Mouse (Mus musculus): ENCODE data around the gene Llgl2.
A peak's percentile ranks its signal among the peaks of the same experiment; 100 is the strongest.

Llgl2 gene

DNA sequence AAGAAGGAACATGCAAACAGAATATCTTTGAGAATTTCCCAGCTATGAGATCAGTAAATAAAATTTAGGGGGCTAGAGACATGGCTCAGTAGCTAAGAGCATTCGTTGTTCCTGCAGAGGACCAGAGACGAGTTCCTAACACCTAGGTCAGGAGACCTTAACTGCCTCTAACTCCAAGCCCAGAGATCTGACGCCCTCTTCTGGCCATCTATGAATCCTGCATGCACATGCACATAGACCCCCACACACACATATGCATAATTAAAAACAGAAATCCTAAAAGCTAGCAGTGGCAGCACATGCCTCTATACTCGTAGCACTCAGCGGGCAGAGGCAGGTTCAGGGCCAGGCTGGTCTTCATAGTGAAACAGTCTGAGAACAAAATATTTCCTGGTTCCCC, 52.6 kb downstream of the Llgl2 start:
- no peak for DNase-seq (ENCODE audit: low spot score in 2 of 2)

DNA sequence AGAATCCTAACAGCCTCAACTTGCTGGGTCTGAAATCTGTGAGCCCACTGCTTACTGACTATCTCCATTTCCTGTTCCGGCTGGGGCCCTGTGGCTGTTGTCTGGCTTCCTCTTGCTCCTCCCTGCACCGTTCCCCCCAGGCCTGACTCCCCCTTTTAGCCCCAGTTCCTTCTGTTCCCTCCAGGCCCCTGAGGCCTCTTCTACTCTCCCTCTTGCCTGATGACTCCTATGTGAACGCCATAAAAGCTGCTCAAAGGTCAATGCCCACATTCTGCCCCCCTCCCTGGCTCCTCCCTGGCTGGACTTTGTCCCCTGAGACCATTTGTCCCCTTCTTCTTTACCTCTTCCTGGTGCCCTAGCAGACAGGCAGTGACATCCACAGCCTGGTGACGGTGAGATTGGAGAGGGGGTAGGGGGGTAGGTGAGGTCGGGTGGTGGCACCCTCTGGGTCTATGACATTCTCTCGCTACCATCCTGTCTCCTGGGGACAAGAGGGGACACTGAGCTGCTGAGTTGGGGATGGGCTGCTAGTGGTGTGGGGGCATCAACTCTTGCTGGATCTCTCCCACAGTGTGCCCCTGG, 53.4 kb downstream of the Llgl2 start:
- DNase-seq (ENCODE audit: low spot score in 2 of 2), result no peak

DNA sequence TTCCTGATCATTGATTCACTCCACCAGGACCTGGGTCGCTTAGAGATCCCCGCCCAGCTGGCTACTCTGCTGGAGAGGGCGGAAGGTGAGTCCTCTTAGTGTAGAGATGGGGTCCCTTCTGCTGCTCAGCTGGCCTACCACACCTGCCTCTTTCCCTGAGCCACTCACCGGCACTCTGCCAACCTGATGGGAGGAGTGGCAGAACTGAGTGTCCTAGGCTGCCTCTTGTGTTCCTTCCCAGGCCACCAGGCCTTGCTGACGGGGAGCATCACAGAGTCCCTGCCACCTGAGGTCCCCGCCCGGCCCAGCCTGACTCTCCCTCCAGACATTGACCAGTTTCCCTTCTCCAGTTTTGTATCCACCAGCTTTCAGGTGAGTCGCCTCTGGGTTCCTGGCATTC, 54.2 kb downstream of the Llgl2 start:
- DNase-seq (ENCODE audit: low spot score in 2 of 2), result no peak

DNA sequence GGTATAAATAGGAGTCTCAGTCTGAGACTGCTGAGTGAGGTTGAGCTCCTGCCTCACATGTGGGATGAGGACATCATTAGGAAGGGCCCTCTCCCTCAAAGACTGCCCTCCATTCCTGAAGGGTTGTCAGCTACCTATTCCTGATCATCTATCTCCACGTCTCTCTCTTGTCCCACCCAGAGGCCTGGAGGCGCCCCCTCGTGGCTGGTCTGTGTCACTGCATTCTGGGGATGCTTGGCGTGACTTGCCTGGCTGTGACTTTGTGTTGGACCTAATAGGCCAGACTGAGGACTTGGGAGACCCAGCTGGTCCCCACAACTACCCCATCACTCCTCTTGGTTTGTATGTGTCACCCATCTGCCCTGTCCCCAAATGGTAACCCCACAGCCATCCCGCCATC, 57.2 kb downstream of the Llgl2 start:
- DNase-seq (ENCODE audit: low spot score in 2 of 2), result no peak

DNA sequence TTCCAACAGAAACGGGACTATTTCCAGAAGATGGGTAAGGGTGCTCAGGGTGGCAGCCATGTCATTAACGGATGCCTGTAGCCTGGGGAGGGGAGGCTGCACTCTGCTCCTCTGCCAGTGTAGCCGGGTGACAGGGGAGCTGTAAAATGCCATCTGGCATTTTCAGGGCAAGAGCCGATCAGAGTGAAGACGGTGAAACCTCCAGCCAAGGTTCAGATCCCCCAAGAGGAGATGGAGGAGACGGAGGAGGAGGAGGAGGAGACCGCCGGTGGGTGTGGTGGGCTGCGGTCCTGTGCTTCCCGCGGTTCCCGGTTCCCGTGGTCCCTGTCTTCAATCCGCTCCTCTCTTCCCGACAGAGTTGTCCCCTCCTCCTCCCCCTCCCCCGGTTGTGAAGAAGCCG, 59.4 kb downstream of the Llgl2 start:
- DNase-seq (ENCODE audit: low spot score in 2 of 2), result no peak

DNA sequence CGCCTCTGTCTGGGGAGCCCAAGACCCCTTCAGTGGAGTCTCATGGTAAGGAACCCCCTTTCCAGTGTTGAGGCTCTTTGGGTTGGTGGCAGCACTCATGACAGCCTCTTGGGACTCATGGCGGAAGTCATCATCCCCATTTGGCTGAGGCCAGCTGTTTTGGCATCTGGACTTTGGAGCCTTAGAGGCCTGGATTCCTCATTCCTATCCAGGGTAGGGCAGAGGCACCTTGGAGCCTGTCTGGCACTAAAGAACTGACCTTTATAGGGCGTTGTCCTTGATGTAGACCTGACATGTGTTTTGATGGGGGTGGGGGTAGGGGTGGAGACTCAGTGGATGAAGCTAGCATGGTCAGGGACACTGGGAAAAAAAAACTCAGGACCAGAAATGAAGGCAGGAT, 60.5 kb downstream of the Llgl2 start:
- DNase-seq (ENCODE audit: low spot score in 2 of 2), result no peak

DNA sequence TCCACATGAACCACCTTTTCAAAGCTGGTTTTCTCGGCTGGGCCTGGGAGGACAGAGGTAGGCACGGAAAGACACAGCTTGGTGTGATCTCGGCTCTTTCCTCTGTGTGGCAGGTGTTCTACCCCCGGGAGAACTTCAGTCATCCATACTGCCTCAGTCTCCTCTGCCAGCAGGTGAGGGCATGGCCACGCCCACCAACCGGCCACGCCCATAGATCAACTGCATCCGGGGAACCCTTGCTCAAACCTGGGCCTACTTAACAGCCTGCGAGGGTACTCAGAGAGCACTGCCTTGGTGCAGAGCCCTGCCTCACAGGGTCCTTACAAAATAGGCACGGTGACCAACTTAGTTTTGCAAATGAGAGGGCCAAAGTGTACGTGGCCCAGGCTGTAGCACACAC, 61.4 kb downstream of the Llgl2 start:
- no peak for DNase-seq (ENCODE audit: low spot score in 2 of 2)

DNA sequence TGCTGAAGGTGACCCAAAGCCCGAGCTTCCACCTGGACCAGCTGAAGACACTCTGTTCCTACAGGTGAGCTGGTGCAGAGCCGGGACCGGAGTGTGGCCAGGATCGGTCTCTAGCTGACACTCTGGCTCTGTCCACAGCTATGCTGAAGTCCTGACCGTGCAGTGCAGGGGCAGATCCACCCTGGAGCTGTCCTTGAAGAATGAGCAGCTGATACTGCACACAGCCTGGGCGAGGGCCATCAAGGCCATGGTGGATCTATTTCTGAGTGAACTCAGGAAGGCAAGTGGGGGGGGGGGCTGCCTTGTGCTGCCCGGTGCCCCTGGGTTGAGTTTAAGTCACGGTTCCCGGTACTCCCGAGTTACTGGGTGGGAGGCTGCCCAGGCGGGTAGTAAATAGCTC, 62.6 kb downstream of the Llgl2 start:
- no peak for DNase-seq (ENCODE audit: low spot score in 2 of 2)

DNA sequence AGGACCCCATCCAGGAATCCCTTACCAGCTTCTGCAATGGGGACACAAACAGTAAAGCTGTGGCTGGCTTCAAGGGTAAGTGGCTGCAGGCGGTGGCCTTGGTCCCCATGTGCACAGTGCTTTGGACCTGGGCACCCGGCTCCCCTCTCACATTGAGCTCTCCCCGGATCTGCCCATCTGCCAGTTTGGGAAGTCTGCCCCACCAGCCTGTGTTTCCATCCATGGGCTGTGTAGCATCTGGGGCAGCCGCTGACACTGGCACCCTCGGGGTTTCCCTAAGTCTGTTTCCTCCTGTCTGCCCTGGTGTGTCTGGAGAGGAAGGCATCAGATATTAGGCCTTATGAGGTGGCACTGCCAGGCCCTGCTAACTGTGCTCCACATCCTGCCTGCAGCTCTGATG, 64.2 kb downstream of the Llgl2 start:
- no peak for DNase-seq (ENCODE audit: low spot score in 2 of 2)

DNA sequence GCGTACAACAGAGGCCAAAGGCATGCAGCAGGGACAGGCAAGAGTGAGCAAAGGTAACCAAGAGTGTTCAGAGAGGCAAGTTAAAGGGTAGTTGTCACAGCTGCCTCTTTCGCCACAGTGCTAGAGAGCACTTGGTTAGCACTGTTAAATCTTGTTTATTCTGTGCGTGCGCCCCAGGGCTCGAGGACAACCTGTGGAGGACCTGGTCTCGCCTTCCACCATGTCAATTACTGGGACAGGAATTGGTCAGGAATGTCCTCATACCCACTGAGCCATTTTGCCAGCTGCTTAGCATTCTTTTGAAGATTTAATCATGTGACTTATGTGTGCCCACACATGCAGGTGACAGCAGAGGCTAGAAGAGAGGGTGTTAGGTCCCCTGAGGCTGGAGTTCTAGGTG, 65.3 kb downstream of the Llgl2 start:
- no peak for DNase-seq (ENCODE audit: low spot score in 2 of 2)

DNA sequence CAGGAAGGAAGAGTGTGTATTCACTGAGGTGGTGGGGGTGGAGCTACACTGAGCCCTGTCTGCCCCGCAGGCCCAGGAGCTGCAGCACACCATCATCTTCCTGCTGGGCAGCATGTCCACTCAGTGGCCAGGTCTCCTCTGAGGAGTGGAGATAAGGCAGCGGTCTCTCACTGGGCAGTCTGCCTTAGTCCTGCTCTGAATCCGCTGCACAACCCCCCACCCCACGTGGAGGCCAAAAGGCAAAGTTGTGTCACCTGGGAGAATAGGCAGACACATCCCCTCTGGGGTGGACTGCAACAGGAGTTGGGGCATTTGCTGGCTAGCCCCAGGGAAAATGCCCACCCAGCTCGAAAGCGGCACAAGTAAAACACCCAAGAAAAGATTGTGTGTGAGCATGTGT, 68.4 kb downstream of the Llgl2 start:
- no peak for DNase-seq (ENCODE audit: low spot score in 2 of 2)

DNA sequence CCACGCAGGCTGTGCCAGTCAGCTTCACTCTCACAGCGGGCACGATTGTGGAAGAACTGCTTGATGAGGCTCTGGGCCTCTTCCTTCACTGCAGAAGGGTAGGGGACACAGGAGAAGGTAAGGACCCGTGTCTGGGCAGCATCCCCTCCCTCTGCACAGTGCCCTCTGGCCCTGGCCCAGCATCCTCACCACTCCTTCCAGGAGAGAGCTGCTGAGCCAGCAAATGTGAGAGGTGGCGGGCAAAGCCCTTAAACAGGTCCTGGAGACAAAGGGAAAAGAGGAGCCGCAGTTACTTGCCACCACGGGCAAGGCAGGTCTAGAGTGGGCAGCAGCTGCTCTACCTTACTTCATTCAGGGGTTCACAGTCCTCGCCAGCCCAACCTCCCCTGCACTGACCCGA, 69.2 kb downstream of the Llgl2 start:
- DNase-seq (ENCODE audit: low spot score in 2 of 2), result no peak

DNA sequence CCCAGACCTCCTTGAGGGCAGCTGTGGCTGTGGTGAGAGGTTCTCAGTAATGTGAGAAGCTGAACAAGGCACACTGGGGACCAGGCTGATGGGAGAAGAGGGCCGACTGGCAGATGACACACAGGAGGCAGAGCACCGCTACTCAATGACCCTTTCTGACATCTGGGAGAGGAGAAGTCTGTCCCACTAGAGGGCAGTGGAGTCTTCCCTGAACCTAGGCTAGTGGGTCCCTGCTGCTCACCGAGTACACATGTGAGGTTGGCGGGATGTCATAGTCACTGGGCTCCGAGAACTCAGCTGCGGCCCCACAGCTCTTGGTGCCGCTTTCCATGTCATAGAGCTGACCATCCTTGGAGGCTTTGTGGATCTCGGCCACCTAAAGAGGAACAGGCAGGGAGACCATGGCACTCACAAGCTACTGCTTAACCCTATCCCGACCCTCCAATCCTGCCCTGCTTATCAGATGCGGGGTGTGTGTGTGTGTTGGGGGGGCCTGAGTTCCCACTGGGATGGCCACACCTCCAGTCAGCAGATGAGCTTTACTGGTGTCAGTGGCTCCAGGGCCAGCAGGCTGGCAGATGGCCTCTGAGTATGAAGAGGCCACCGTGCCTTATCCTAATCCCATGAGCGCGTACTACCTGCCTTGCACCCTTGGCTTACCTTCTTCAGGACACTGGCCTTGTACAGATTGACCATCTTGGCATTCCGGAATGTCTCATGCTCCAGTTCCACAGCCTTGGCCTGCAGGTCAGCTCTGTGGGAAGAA, 71.1 kb downstream of the Llgl2 start:
- DNase-seq (ENCODE audit: low spot score in 2 of 2), result no peak

DNA sequence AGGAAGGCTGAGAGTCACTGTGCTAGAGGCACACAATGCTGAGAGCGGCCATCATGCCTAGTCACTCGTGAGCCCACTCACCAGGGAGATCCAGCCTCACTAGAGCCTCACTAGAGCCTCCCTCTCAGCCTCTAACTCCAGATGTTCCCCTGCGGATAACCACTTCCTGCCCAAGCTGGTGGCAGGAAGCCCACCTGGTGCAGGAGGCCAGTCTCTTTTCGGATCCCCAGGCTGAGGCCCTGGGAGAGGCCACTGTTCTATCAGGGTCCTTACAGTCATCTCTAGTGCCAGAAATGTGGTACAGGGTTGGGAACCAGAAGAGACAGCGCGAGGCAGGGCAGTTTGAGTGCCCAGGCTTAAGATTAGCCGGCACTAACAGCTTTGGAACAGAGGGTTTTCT, 74.6 kb downstream of the Llgl2 start:
- no peak for DNase-seq (ENCODE audit: low spot score in 2 of 2)

DNA sequence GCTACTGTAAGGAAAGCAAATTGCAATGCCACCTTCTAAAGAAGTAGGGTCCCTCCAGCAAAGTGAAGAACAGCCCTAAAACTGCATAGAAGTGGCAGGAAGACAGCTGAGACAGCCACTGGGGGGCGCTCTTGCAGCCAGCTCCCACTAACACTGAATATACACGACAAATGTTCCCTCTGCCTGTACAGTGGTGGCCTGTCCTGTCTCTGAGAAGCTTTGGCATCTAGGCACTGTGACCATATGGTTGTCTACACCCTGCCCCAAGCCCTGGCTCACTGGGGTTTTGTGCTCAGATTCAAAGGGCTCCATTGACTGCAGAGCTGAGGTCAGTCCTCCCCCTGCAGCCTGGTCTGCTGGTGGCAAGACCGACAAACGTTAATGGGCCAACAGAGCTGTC, 75.0 kb downstream of the Llgl2 start:
- DNase-seq (ENCODE audit: low spot score in 2 of 2), result peak; percentile 29 to 57

DNA sequence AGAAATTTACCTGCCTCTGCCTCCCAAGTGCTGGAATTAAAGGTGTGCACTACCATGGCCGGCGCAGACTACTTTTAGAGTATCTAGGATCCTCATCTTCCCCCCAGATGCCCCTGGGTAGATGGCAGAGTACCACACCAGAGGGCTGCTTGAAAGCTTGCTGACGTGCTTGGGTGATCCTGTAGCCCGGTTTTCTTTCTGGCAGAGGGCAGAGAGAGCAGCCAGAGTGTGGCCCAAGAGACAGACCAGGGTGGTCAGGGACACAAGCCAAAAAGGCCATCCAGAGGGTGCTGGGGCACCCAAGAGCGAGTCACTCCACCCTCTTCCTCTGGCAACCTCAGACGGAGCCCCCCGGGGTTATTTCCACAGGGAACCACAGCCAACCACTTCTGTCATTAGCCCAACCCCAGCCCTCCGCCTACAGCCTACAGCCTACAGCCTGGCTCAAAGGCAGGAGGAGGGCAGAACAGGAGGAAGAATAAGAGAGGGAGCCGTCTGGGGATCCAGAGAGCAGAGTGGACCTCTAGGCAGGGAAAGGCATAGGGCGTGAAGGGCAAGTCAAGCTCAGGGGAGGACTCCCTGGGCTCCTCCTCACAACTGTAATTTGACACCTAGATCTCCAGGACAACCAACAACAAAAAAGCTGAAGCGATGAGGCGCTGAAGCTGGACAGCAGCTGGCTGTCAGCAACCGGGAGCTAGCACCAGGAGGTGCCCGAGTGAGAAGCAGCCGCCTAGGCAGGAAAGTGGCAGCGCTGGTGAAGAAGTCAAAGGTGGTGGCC, 75.8 kb downstream of the Llgl2 start, which contains the start of gene Smim5:
TSS of gene Smim5 (plus strand) at position 481 of the 781 bp plus-strand sequence.
- no peak for DNase-seq (ENCODE audit: low spot score in 2 of 2)

DNA sequence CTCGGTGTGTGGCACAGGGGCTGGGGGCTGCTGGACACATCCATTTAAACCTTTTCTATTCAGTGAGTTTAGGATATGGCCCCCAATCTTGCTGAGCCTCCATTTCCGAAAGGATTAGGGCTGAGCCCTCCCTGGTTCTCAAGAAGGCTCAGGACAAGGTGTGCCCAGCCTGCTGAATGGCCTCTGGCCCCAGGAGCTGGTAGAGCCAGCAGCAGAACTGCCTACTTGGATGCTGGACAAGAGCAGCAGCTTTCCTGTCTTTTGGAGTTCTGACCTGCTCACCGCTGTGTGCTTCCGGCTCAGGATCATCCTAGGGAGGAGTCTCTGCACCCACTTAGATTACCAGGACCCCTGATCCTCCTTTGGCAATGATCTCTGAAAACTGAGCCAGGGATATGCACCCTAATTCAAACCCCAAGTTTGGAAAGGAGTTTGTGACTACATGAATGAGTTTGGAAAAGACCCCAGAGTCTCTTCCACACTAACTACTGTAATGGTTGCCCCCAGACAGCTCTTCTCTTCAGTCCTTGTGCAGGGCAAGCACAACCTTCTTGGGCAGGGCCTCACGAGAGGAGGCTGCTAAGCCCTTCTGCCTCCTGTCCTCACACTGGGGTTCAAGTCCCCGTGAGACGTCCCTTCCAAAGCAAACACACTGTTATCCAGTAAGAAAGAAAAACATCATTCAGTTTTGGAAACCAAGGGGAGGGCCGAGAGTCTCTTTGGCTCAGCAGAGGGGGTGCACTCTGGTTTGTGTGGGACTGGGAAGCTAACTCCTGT, 76.9 kb downstream of the Llgl2 start:
- no peak for DNase-seq (ENCODE audit: low spot score in 2 of 2)

DNA sequence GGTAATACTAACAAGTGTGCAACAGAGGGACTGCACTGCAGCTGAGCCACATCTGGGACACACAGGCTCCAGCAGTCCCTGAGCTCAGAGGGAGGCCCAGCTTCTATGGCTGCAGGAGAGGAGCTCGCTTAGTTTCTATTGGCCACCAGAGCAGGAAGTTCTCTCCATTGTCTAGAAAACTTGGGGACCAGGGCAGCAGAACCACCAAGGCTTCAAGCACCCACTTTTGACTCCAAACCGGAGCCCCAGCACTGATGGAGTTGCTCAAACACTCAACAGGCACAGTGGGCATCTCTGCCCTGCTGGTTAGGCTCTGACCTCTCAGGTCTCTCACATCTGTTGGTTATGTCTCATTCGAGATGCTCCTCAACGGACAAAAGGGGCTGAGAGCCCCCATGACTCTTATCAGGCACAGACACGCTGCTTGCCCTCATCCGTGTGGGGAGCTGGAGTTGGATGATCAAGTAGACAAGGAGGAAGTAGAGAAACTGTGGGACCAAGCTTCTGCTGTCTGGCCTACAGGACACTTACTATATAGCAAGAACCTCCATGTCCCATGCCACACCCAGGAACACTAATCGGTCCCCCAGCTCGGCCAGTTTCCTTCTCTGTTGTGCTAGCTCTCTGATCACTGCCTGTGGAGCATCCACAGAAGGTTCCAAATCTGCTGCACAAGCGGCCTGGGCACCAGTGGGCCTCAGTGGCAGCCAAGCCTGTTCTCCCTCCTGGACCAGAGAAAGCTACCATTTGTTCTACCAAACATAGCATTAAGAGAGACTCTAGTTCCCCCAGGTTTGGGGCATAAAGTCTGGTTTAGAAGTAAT, 77.7 kb downstream of the Llgl2 start:
- no peak for DNase-seq (ENCODE audit: low spot score in 2 of 2)

DNA sequence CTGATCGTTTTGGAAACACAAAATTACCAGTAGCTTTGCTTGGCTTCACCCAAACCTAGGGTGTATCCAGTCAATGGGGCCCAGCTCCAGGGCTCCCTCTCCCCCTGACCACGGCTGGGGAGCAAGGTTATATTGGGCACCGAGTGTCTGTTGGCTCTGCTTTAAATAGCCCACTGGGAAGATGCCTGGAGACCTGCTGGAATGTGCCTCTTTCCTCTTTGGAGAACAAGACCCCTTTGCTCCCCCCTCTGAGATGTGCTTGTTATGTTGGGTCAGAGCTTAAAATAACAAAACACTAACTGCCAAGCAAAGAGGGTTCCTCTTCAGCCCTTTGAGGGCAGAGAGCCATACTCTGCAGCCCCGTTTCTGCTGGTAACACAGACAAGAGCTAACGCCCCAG, 78.3 kb downstream of the Llgl2 start:
- no peak for DNase-seq (ENCODE audit: low spot score in 2 of 2)

DNA sequence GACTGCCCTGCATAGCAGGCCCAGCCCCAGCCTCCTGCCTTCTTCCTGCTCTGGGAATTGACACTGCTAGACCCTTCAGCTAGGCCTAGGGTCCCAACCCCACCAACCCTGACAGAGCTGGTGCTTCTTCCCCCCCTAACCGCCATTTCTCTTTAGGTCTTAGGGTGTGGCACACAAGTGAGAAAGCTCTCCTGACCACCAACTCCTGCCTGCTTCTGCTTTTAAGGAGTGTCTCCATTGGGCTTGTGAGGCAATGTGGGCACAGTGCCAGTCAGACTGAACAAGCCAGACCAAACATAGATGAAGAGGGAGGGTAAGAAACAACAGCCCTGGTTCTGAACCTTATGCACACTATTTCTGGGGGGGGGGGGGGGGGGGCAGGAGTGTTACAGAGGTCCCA, 79.0 kb downstream of the Llgl2 start:
- no peak for DNase-seq (ENCODE audit: low spot score in 2 of 2)
